Mouse (Mus musculus) hindbrain, embryonic 15.5 days (tissue): Measurements from ENCODE around the gene Ghrhr. TPM values are rescaled to one million over a fixed set of nuclear protein-coding genes. Genes with fewer than 3 reads are reported as not detected.

Source experiments
- ATAC-seq: fragments of 200-750 bp; cut with Nextera tagmentation; 2 replicates; pipeline ENCODE4 v1.8.0; 2017; ENCODE audit warnings: low read depth, moderate number of reproducible peaks, moderate TSS enrichment; ENCODE audit not compliant: low FRiP score
- H3K27ac ChIP-seq: fragments of 300-500 bp; sonication (generic); replicated peaks from 2 replicates; pipeline ENCODE4 v1.5.1; 2015; ENCODE audit warnings: mild to moderate bottlenecking, inconsistent platforms
- H3K27me3 ChIP-seq: fragments of 300-500 bp; sonication (generic); 2 replicates; pipeline ENCODE4 v1.6.1; 2015; ENCODE audit warnings: control low read depth, inconsistent platforms
- H3K36me3 ChIP-seq: fragments of 300-500 bp; sonication (generic); 2 replicates; pipeline ENCODE4 v1.6.1; 2015; ENCODE audit warnings: control low read depth, inconsistent platforms
- H3K4me1 ChIP-seq: fragments of 300-500 bp; sonication (generic); replicated peaks from 2 replicates; pipeline ENCODE4 v1.6.1; 2015; ENCODE audit warnings: control low read depth, inconsistent platforms
- H3K4me2 ChIP-seq: fragments of 300-500 bp; sonication (generic); 2 replicates; pipeline ENCODE4 v1.6.1; 2015; ENCODE audit warnings: moderate library complexity, mild to moderate bottlenecking, inconsistent platforms
- H3K4me3 ChIP-seq: fragments of 300-500 bp; sonication (generic); 2 replicates; pipeline ENCODE4 v1.5.1; 2015; ENCODE audit warnings: mild to moderate bottlenecking, inconsistent platforms
- H3K9ac ChIP-seq: fragments of 300-500 bp; sonication (generic); 2 replicates; pipeline ENCODE4 v1.6.1; 2015; ENCODE audit warnings: inconsistent platforms
- H3K9me3 ChIP-seq: fragments of 300-500 bp; sonication (generic); 2 replicates; pipeline ENCODE4 v1.6.1; 2016; ENCODE audit warnings: control low read depth, inconsistent platforms
- WGBS: fragments of 180-500 bp; shearing (Covaris S2); methylation state at CpG from one replicate; pipeline ENCODE4 v1.1.7; 2015; 5-methylcytosine and 5-hydroxymethylcytosine counted together
- polyA plus RNA-seq: library from polyadenylated mRNA; unstranded; fragments of >200 nt; fragmentation: Nextera tagmentation; extraction: Ambion mirVana; gene quantifications from 2 replicates; pipeline ENCODE4 v1.2.1, GENCODE M21; 2015

Ghrhr gene
- polyA plus RNA-seq, 1 experiment from 2014 or later, result not detected

DNA sequence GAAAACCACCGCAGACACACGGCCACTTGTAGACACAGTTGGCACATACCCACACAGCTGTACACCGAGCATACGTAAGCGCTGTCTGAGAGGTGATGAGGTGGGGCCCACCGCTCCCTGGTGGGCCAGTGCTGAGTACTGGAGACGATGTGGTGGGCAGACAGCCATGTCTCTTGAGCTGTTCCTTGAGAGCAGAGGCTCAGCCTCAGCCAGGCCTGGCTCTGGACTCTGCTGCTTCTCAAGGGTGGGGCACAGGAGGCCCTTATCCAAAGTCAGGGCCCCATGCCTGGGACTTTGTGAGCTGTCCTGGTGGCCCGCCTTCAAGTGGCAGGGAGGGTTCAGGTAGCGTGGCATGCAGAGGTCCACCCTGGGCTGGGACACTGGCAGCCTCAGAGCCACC, 33.8 kb upstream of the Ghrhr start:
- ATAC-seq, result no peak
- WGBS, result 69% methylated on average over 9 of the region's 9 CpGs

DNA sequence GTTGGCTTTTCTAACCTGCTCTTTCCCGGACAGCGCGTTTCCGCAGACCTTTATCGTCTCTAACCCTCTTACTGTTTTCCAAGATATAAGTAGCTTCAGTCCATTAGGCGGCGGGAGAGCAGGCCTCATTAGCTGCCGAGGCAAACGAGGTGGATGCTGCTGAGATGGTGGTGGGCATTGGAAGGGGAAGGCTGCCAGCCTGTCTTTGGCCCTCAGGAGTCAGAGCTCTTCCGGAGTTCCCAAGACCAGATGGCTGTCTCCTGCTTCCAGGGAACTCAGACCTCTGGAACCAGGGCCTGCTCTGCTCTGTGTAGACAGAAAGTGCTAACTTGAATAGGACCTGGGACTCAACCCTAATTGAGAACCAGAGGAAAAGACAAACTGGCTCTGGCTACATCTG, 32.6 kb upstream of the Ghrhr start:
- Histone ChIP-seq H3K9ac (no peak overlapping the region), H3K4me3 (no peak overlapping the region), H3K36me3 (no peaks in the 10 kb centered on the region), H3K4me2 (no peak overlapping the region), H3K4me1 (peaks cover 11% of the 10 kb centered on the region), H3K9me3 (no peaks in the 10 kb centered on the region), H3K27ac (no peak overlapping the region), H3K27me3 (0 out of 2 replicates have a peak, but pooled peaks cover 3% of the 10 kb centered on the region)
- no peak for ATAC-seq
- WGBS, result 77% methylated on average over 10 of the region's 10 CpGs

More for the DNA sequence above, 33.8 kb upstream of the Ghrhr start:
- Histone ChIP-seq H3K36me3 (no peaks in the 10 kb centered on the region), H3K4me3 (no peak overlapping the region), H3K27me3 (0 out of 2 replicates have a peak, but pooled peaks cover 3% of the 10 kb centered on the region), H3K9ac (no peak overlapping the region), H3K4me1 (peaks cover 11% of the 10 kb centered on the region), H3K9me3 (no peaks in the 10 kb centered on the region), H3K27ac (no peak overlapping the region), H3K4me2 (no peak overlapping the region)

DNA sequence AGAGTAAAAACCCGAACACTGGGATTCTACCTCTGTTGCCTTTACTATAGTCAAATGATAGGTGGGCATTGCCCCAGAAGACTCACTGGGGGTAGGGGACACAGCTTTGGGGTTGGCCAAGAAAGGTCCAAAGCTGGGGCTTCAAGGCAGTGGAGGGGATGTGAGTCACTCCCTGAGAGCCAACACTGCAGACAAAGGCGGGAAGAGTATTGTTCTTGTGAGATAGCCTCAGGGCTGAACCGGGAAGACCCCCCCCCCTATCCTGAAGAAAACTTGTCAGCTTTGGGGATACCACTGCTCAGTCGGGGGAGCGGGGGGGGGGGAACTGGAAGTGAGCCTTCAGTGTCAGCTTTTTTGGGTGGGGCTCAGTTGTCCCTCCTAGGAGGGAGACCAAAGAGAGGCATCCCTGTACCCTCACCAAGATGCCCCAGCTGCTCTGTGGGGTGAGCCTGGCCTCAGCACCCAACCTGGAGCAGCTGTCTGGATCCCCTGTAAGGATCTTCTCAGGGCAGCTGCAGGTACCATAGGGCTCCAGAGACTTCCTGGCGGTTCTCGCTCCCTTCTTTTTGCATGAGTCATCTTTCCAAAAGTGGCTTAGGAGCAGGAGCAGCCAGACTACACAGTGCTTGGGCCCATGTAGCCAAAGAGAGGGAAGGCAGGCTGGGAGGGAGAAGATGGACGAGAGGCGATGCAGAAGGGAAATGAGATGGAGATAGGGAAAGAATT, 31.6 kb upstream of the Ghrhr start:
- peaks cover 11% of the 10 kb centered on the region for H3K4me1 ChIP-seq
- H3K27me3 ChIP-seq, result 0 out of 2 replicates have a peak, but pooled peaks cover 2% of the 10 kb centered on the region
- no peaks in the 10 kb centered on the region for H3K9me3 ChIP-seq
- no peak for ATAC-seq
- H3K27ac ChIP-seq, result no peak overlapping the region
- H3K36me3 ChIP-seq, result no peaks in the 10 kb centered on the region
- H3K9ac ChIP-seq, result no peak overlapping the region
- WGBS, result 92% methylated on average over 9 of the region's 9 CpGs
- H3K4me3 ChIP-seq, result no peak overlapping the region
- no peak overlapping the region for H3K4me2 ChIP-seq

DNA sequence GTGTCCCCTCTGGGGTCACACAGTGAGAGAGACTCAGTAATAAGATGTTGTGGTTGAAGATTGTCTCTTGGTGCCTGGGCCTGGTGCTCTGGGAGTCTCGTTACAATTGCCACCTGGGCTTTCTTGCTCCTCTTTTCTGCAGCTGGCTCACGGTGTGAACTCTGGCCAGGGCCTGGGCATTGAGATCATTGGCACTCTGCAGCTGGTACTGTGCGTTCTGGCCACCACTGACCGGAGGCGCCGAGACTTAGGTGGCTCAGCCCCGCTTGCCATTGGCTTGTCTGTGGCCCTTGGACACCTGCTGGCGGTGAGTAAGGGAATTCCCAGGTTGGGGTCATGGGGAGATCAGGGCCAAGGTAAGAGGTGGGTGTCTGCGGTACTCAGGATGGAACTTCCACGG, 30.8 kb upstream of the Ghrhr start:
- no peaks in the 10 kb centered on the region for H3K27me3 ChIP-seq
- H3K4me1 ChIP-seq, result peaks cover 11% of the 10 kb centered on the region
- 92% methylated on average over 10 of the region's 10 CpGs for WGBS
- no peaks in the 10 kb centered on the region for H3K9me3 ChIP-seq
- H3K27ac ChIP-seq, result no peak overlapping the region
- no peak for ATAC-seq
- H3K36me3 ChIP-seq, result no peaks in the 10 kb centered on the region
- H3K4me2 ChIP-seq, result no peak overlapping the region
- H3K4me3 ChIP-seq, result no peak overlapping the region
- no peak overlapping the region for H3K9ac ChIP-seq

DNA sequence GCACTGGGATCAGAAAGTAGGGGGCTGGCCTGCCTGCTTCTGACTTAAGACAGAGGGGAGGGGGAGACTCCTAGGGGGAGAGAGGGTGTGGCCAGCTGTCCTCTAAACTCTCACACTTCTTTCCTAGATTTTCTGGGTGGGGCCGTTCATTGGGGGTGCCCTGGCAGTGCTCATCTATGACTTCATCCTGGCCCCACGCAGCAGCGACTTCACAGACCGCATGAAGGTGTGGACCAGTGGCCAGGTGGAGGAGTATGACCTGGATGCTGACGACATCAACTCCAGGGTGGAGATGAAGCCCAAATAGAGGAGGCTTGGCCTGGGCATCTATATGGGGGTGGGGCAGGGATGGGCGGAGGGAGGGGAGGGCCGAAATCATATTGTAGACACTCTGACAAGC, 29.6 kb upstream of the Ghrhr start:
- Histone ChIP-seq H3K27me3 (no peaks in the 10 kb centered on the region), H3K9ac (no peak overlapping the region), H3K36me3 (no peaks in the 10 kb centered on the region), H3K4me2 (no peak overlapping the region), H3K4me3 (no peak overlapping the region), H3K9me3 (no peaks in the 10 kb centered on the region), H3K4me1 (peaks cover 11% of the 10 kb centered on the region), H3K27ac (no peak overlapping the region)
- ATAC-seq, result no peak
- WGBS, result 92% methylated on average over 7 of the region's 7 CpGs

DNA sequence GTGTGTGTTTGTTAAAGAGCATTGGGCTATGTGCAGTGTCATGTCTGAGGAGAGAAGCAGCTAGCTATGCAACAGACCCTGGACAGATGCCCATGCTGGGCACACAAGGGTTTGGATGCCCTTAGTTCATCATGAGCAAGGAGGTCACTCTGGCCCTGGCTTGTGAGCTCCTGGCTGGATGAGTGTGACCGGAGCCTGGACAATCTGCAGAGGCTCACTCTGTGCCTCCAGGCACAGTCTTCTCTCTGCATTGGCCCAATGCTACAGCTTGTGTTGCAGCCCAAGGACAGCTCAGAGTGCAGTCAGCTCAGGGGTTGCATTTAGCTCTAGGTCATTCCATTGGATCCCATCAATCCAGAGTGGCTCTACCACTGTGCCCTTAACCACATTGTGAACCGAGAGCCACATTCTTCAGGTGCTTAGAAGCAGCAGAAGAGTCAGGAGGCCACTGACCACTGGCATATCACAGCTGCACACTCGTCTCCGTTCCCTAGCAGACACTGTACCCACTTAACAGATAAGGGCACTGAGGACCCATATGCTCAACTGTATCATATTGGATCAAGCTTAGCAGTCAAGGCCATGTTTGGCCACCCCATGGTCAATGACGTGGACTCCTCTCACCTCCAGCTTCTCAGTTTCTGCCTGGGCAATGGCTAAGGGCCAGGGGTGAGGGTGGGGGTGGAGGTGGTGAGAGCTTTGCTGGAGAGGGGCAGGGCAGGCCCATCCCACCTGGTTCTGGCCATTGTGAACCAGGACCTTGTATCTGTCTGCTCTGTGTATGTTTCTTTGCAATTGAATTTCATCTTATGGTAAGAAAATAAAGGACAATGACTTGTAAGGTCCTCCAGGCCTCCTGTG, 28.2 kb upstream of the Ghrhr start:
- Histone ChIP-seq H3K9ac (no peak overlapping the region), H3K9me3 (no peaks in the 10 kb centered on the region), H3K4me3 (no peak overlapping the region), H3K36me3 (no peaks in the 10 kb centered on the region), H3K27me3 (no peaks in the 10 kb centered on the region), H3K4me2 (no peak overlapping the region), H3K4me1 (0 out of 2 replicates have a peak, but pooled peaks cover 4% of the 10 kb centered on the region), H3K27ac (no peak overlapping the region)
- ATAC-seq, result no peak
- 86% methylated on average over 5 of the region's 5 CpGs for whole genome bisulfite sequencing

DNA sequence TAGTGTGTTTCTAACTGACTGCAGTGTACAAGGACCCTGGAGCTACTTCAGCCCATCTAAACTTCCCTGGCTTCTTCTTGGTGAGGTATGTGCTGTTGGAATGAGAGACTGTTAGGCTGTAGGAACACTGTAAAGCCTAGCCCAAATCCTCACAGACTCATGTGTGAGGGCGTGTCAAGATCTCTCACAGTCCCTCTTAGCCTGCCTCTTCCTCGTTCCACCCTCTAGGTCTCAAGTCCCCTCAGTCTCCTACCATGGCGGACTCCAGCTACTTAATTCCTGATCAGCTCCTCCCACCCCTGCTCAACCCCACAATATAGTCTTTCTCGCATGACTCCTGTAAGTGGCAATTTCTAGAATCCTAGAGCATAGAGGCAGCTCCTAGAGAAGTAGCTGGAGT, 26.9 kb upstream of the Ghrhr start:
- Histone ChIP-seq H3K4me1 (no peaks in the 10 kb centered on the region), H3K27ac (no peak overlapping the region), H3K4me2 (no peak overlapping the region), H3K4me3 (no peak overlapping the region), H3K27me3 (no peaks in the 10 kb centered on the region), H3K9me3 (no peaks in the 10 kb centered on the region), H3K9ac (no peak overlapping the region), H3K36me3 (no peaks in the 10 kb centered on the region)
- 90% methylated on average over 4 of the region's 4 CpGs for WGBS
- ATAC-seq, result no peak

DNA sequence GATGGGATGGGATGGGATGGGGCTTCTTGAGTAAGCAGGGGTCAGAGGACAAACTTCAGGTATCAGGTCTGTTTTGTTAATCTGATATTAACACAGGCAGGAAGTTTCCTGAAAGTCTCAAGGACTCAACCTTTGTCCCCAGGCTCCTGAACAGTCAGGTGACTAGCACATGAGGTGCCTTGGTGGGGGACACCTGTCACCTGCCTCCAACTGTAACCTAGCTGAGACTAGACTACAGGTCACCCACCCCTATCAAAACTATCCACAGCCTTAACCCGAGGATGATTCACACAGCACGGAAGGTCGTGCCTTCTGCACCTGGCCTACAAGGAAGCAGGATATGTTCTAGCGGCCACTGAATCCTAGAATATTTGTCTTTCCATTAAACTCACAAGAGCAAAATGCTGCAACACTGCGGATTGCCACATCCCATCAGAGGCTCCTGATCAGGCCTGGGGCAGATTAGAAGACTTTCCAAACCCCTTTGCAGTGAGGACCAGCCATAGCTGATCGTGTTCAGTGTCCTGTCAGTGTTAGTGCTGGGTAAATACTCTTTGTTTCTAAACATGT, 25.6 kb upstream of the Ghrhr start:
- no peaks in the 10 kb centered on the region for H3K27me3 ChIP-seq
- H3K9me3 ChIP-seq, result no peaks in the 10 kb centered on the region
- no peak for ATAC-seq
- no peak overlapping the region for H3K4me2 ChIP-seq
- no peak overlapping the region for H3K27ac ChIP-seq
- no peaks in the 10 kb centered on the region for H3K4me1 ChIP-seq
- WGBS, result 95% methylated on average over 6 of the region's 6 CpGs
- no peak overlapping the region for H3K9ac ChIP-seq
- no peaks in the 10 kb centered on the region for H3K36me3 ChIP-seq
- H3K4me3 ChIP-seq, result no peak overlapping the region

DNA sequence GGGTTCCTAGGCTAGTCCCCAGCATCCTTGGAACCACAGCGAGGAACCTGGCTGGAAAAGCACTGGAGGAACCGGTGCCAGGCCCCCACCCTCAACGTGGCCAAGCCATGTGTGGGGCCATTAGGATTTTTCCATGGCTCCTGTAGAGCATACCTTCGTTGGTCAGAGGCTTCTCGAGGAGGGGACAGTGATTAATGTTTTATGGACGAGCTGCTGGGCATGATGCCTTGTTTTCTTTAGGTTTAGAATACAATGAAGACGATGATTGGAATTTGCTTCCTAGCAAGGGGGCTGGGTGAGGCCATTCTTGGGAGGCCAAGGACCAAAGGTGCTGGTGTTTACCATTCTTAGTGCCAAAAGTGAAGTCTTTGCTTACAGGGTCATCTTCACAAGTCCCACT, 24.4 kb upstream of the Ghrhr start:
- Histone ChIP-seq H3K27ac (no peak overlapping the region), H3K4me1 (no peaks in the 10 kb centered on the region), H3K4me2 (no peak overlapping the region), H3K9me3 (no peaks in the 10 kb centered on the region), H3K27me3 (no peaks in the 10 kb centered on the region), H3K9ac (no peak overlapping the region), H3K4me3 (no peak overlapping the region), H3K36me3 (no peaks in the 10 kb centered on the region)
- no peak for ATAC-seq
- WGBS, result 74% methylated on average over 7 of the region's 7 CpGs

DNA sequence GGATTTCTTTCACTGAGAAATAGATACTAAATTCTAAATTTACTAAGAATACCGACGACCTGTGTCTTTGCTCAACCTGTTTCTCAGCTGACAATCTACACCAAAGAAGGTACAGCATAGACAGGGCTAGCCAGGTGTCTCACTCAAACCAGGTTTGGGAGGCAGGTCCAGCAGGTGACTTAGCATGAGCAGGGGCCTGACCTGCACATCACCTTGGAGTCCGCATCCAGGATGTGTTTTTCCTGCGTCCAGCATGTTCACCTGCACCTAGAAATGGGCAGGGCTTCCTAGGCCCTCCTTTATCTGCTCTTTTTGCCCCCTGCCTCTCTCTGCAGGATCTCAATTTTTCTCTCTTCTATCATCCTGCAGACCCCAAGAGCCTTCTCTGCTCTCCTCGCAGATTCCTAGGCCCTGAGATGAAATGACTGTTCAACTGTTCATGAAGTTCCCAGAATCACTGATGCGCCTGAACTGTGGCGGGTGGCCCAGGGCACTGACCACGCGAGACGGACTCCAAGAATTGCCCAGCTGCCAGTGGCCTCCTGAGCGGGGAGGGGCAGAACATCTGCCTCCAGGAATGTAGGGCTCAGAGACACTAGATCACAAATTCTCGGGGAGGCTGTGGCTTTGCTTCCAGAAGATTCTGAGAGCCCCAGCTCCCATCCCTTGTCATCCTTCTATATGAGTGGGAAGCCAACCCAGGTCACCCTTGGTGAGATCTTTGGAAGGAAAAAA, 22.2 kb upstream of the Ghrhr start:
- Histone ChIP-seq H3K4me2 (no peak overlapping the region), H3K9me3 (no peaks in the 10 kb centered on the region), H3K27me3 (no peaks in the 10 kb centered on the region), H3K4me1 (0 out of 2 replicates have a peak, but pooled peaks cover 4% of the 10 kb centered on the region), H3K9ac (no peak overlapping the region), H3K36me3 (no peaks in the 10 kb centered on the region), H3K27ac (no peak overlapping the region), H3K4me3 (no peak overlapping the region)
- 82% methylated on average over 12 of the region's 12 CpGs for WGBS
- ATAC-seq, result no peak

DNA sequence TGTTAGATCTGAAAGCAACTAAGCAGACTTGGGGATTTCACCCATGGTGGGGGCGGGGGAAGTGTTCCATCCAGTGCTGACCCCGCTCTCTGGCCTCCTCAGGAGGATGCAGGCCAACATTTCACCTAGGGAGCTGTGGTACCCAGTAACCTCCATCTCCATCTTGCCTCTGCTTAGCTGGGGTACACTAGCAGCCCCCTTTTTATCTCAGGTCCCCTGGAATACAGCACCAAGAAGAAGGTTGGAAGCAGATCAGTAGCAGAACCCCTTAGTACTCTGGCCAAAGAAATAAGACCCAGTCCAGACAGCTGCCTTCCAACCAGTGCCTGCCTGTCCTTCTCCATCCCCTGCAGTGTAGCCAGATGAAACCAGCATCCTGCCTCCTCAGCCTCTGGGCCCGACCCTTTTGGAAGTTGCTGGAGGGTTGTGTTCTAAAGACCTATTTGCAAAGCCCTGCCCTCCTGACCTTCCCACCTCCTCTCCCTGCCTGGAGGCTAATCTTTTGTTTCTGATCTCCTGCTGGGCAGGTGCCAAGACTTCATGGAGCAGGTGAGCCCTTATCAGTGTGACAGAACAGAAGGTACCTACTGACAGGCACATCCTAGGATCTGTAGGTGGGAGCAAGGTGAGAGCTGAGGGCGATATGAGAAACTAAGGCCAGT, 21.5 kb upstream of the Ghrhr start:
- H3K9me3 ChIP-seq, result no peaks in the 10 kb centered on the region
- H3K4me1 ChIP-seq, result 0 out of 2 replicates have a peak, but pooled peaks cover 4% of the 10 kb centered on the region
- H3K4me2 ChIP-seq, result no peak overlapping the region
- WGBS, result 77% methylated on average over 4 of the region's 4 CpGs
- no peak overlapping the region for H3K27ac ChIP-seq
- H3K27me3 ChIP-seq, result no peaks in the 10 kb centered on the region
- H3K4me3 ChIP-seq, result no peak overlapping the region
- no peaks in the 10 kb centered on the region for H3K36me3 ChIP-seq
- no peak overlapping the region for H3K9ac ChIP-seq
- ATAC-seq, result no peak
